Mouse (Mus musculus) urinary bladder, adult 18-20 months (tissue): ENCODE results near the gene Hist1h3a.
"Not testable (repeated sequence)": the region's sequence is repeated elsewhere in the genome, so short reads cannot be mapped to it uniquely, and the experiment has no call there.

ENCODE experiments used
- DNase-seq, 2 experiments: peaks; one replicate each; pipeline ENCODE4 v3.0.0; 2022; ENCODE audit warnings: low spot score in 2 of 2, mixed read lengths in 2 of 2

The Hist1h3a gene

GRCm38 (mm10) chr13:23743215-23743614 is 19.0 kb downstream of the Hist1h3a start:
- no peak for DNase-seq

- DNase-seq: no peak
These were observed 20.2 kb downstream of the Hist1h3a start for GRCm38 (mm10) chr13:23742007-23742406.

- no peak for DNase-seq
These were observed 21.3 kb downstream of the Hist1h3a start for GRCm38 (mm10) chr13:23740910-23741309.

- DNase-seq: no peak
These were observed 21.8 kb downstream of the Hist1h3a start for GRCm38 (mm10) chr13:23740256-23740840.

GRCm38 (mm10) chr13:23739922-23740252 is 22.3 kb downstream of the Hist1h3a start:
- DNase-seq: no peak

GRCm38 (mm10) chr13:23739069-23739921 is 22.9 kb downstream of the Hist1h3a start:
- DNase-seq: peak; percentile 79 to 95

- peak; percentile 84 to 91 for DNase-seq
These were observed 23.5 kb downstream of the Hist1h3a start, which contains the start of gene Hist1h1c for GRCm38 (mm10) chr13:23738677-23739068. Hist1h1c (plus strand) TSS chr13:23738808.

GRCm38 (mm10) chr13:23738041-23738440 is 24.1 kb downstream of the Hist1h3a start:
- no peak for DNase-seq

- no peak for DNase-seq
These were observed 25.1 kb downstream of the Hist1h3a start for GRCm38 (mm10) chr13:23737091-23737490.

- DNase-seq: no peak
These were observed 29.9 kb downstream of the Hist1h3a start for GRCm38 (mm10) chr13:23732156-23732804.

GRCm38 (mm10) chr13:23730479-23730878 is 31.7 kb downstream of the Hist1h3a start:
- DNase-seq: peak in 1 of 2 experiments; percentile 48

GRCm38 (mm10) chr13:23729706-23730105 is 32.5 kb downstream of the Hist1h3a start:
- no peak for DNase-seq

- no peak for DNase-seq
These were observed 33.0 kb downstream of the Hist1h3a start for GRCm38 (mm10) chr13:23729192-23729525.

GRCm38 (mm10) chr13:23728472-23729191 is 33.6 kb downstream of the Hist1h3a start:
- DNase-seq: no peak

GRCm38 (mm10) chr13:23725213-23725612 is 37.0 kb downstream of the Hist1h3a start:
- DNase-seq: no peak

- no peak for DNase-seq
These were observed 37.9 kb downstream of the Hist1h3a start for GRCm38 (mm10) chr13:23724239-23724638.

- not testable (repeated sequence) for DNase-seq
These were observed 44.5 kb downstream of the Hist1h3a start for GRCm38 (mm10) chr13:23717593-23718245.

- DNase-seq: no peak
These were observed 45.0 kb downstream of the Hist1h3a start for GRCm38 (mm10) chr13:23717176-23717575.

GRCm38 (mm10) chr13:23716261-23717042 is 45.7 kb downstream of the Hist1h3a start:
- DNase-seq: no peak
